Mouse (Mus musculus): ENCODE measurements at regions not wholly inside any gene's neighbourhood (a gene's known extent, or its start where the extent isn't known, plus 50 kb on each side); places are given as distances from the start of the nearest gene placed in this dataset.

- DNase-seq = no peak
Measured at GRCm38 (mm10) chr1:92731353-92732282, 83.0 kb upstream of the Otos start.

GRCm38 (mm10) chr1:92730576-92730975, 81.9 kb upstream of the Otos start:
- no peak for DNase-seq

GRCm38 (mm10) chr1:92727961-92728360, 79.3 kb upstream of the Otos start:
- DNase-seq = no peak

- no peak for DNase-seq
Measured at GRCm38 (mm10) chr1:92727371-92727770, 78.7 kb upstream of the Otos start.

- no peak for DNase-seq
Measured at GRCm38 (mm10) chr1:92726341-92726740, 77.7 kb upstream of the Otos start.

- peak; percentile 84 for DNase-seq
Measured at GRCm38 (mm10) chr1:92724135-92724534, 75.5 kb upstream of the Otos start.

GRCm38 (mm10) chr1:92720567-92720966, 71.9 kb upstream of the Otos start:
- no peak for DNase-seq

GRCm38 (mm10) chr1:92719864-92720263, 71.2 kb upstream of the Otos start:
- DNase-seq = no peak

- no peak for DNase-seq
Measured at GRCm38 (mm10) chr1:92718108-92718507, 69.5 kb upstream of the Otos start.

- no peak for DNase-seq
Measured at GRCm38 (mm10) chr1:92714725-92715324, 66.2 kb upstream of the Otos start.

- no peak for DNase-seq
Measured at GRCm38 (mm10) chr1:92712366-92712765, 63.7 kb upstream of the Otos start.

- DNase-seq = no peak
Measured at GRCm38 (mm10) chr1:92710321-92710839, 61.7 kb upstream of the Otos start.

- DNase-seq = no peak
Measured at GRCm38 (mm10) chr1:92709190-92709850, 60.7 kb upstream of the Otos start.

- no peak for DNase-seq
Measured at GRCm38 (mm10) chr1:92707917-92708897, 59.6 kb upstream of the Otos start.

GRCm38 (mm10) chr1:92707441-92707840, 58.8 kb upstream of the Otos start:
- DNase-seq = no peak

- DNase-seq = peak; percentile 89
Measured at GRCm38 (mm10) chr1:92703903-92704302, 55.3 kb upstream of the Otos start.

GRCm38 (mm10) chr1:92703270-92703669, 54.6 kb upstream of the Otos start:
- DNase-seq = no peak

GRCm38 (mm10) chr1:92700107-92700506, 51.5 kb upstream of the Otos start:
- no peak for DNase-seq

GRCm38 (mm10) chr1:92699697-92700096, 51.1 kb upstream of the Otos start:
- no peak for DNase-seq

GRCm38 (mm10) chr1:92699048-92699447, 50.4 kb upstream of the Otos start:
- peak; percentile 34 for DNase-seq

- no peak for DNase-seq
Measured at GRCm38 (mm10) chr1:92698541-92698940, 49.9 kb upstream of the Otos start.

All from adrenal gland, adult 2 months (tissue).